In the genomic region with DNA sequence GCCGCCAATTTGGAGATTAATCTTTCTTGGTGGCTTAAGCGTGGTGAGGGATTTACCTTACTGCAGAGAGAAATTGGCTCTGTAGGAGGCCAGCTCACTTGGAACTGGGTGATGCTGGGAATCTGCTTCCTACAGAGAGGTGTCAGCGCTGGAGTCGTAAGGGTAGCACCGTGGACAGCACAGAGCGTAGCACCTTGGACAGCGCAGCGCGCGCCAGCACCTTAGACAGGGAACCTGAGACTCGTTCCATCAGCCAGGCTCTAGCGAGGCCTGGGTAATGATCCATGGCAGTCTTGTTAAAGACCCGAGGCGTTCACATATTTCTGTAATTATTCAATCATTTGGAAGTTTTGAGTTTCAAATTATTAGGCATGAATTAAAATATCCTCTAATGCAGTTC, we compare ENCODE assay signal across 9 mouse cellular contexts.
DNase-seq lines count a peak whose midpoint lies in the region; ATAC-seq lines count a peak whose summit lies in the region.
"Had no signal": no experiment of that assay in that cellular context is flagged by ENCODE, and none has a peak within 500 bp of the region (broad histone marks: within the 10 kb centered on the region; RNA-seq: fewer than 3 reads in every experiment).

No protein-coding gene starts in this region.

- peak; percentile 42 for DNase-seq in midbrain, embryonic 14.5 days
- peak; percentile 75 for DNase-seq in embryo, embryonic 11.5 days (ENCODE audit: low read depth, low spot score)
- DNase-seq in kidney, postnatal 36 days = peak; percentile 18 to 70
- no peak for DNase-seq in frontal cortex, postnatal 36 days (ENCODE audit: low spot score in 2 of 2)
- DNase-seq in left cerebral cortex, postnatal 14 days (ENCODE audit: low spot score in 2 of 2) = no peak
- DNase-seq in left cerebral cortex, postnatal 4 days = no peak
- DNase-seq: spleen, adult 18-20 months had no signal

- H3K27ac ChIP-seq in midbrain, embryonic 14.5 days (replicated peaks; ENCODE audit: low read depth, low read length) = no peak overlapping the region
- no peak overlapping the region for H3K27ac ChIP-seq in midbrain, embryonic 13.5 days
- no peak overlapping the region for H3K27ac ChIP-seq in stomach, embryonic 16.5 days (ENCODE audit: low read length)

- H3K9ac ChIP-seq in midbrain, embryonic 14.5 days (replicated peaks; ENCODE audit: low read length) = no peak overlapping the region
- no peak overlapping the region for H3K9ac ChIP-seq in midbrain, embryonic 13.5 days (replicated peaks)
- no peak overlapping the region for H3K9ac ChIP-seq in stomach, embryonic 16.5 days (ENCODE audit: low read length)

- no peak overlapping the region for H3K4me3 ChIP-seq in midbrain, embryonic 14.5 days (replicated peaks; ENCODE audit: low read depth, low read length)
- H3K4me3 ChIP-seq in midbrain, embryonic 13.5 days (replicated peaks) = no peak overlapping the region
- H3K4me3 ChIP-seq in stomach, embryonic 16.5 days (replicated peaks; ENCODE audit: low read length) = no peak overlapping the region

- no peaks in the 10 kb centered on the region for H3K27me3 ChIP-seq in midbrain, embryonic 14.5 days (ENCODE audit: control insufficient read depth, insufficient read depth, low read length)
- H3K27me3 ChIP-seq in midbrain, embryonic 13.5 days = no peaks in the 10 kb centered on the region
- no peaks in the 10 kb centered on the region for H3K27me3 ChIP-seq in stomach, embryonic 16.5 days (ENCODE audit: control insufficient read depth, insufficient read depth, low read length)

- 11% methylated on average over 14 of the region's 14 CpGs for WGBS in midbrain, embryonic 14.5 days
- WGBS in midbrain, embryonic 13.5 days = 10% methylated on average over 14 of the region's 14 CpGs
- 4% methylated on average over 14 of the region's 14 CpGs for WGBS in stomach, embryonic 16.5 days

- intact Hi-C loops in left cerebral cortex, postnatal 14 days (cut with DNase I) = no loop called here
- intact Hi-C loops in left cerebral cortex, postnatal 4 days (cut with DNase I) = no loop called here

- H3K9me3 ChIP-seq in midbrain, embryonic 14.5 days (ENCODE audit: control insufficient read depth, low read length) = no peaks in the 10 kb centered on the region
- no peaks in the 10 kb centered on the region for H3K9me3 ChIP-seq in midbrain, embryonic 13.5 days
- no peaks in the 10 kb centered on the region for H3K9me3 ChIP-seq in stomach, embryonic 16.5 days (replicated peaks; ENCODE audit: control insufficient read depth, low read length)

- H3K36me3 ChIP-seq in midbrain, embryonic 14.5 days (ENCODE audit: control insufficient read depth, insufficient read depth, low read length) = no peaks in the 10 kb centered on the region
- no peaks in the 10 kb centered on the region for H3K36me3 ChIP-seq in midbrain, embryonic 13.5 days
- H3K36me3 ChIP-seq in stomach, embryonic 16.5 days (ENCODE audit: control insufficient read depth, insufficient read depth, low read length) = no peaks in the 10 kb centered on the region

- 0 out of 2 replicates have a peak, but pooled peaks cover 3% of the 10 kb centered on the region for H3K4me1 ChIP-seq in midbrain, embryonic 14.5 days (ENCODE audit: control insufficient read depth, insufficient read depth, low read length)
- 0 out of 2 replicates have a peak, but pooled peaks cover 2% of the 10 kb centered on the region for H3K4me1 ChIP-seq in midbrain, embryonic 13.5 days (replicated peaks)
- no peaks in the 10 kb centered on the region for H3K4me1 ChIP-seq in stomach, embryonic 16.5 days (ENCODE audit: control insufficient read depth, insufficient read depth, low read length)

- ATAC-seq in midbrain, embryonic 14.5 days (ENCODE audit: low FRiP score, low TSS enrichment) = no peak
- ATAC-seq in midbrain, embryonic 13.5 days = no peak
- ATAC-seq in stomach, embryonic 16.5 days (ENCODE audit: insufficient read depth, low FRiP score) = peak; percentile 60; the same call in 1 of the 2 replicates

- no peak overlapping the region for H3K4me2 ChIP-seq in midbrain, embryonic 14.5 days (ENCODE audit: low read length)
- no peak overlapping the region for H3K4me2 ChIP-seq in midbrain, embryonic 13.5 days (replicated peaks)
- no peak overlapping the region for H3K4me2 ChIP-seq in stomach, embryonic 16.5 days (ENCODE audit: low read depth, low read length)

Comparison
In these comparisons a context has a peak if more than half of its experiments do, and no peak if none do; other contexts are left out.
1. DNase-seq: peak in midbrain, embryonic 14.5 days (single experiment), embryo, embryonic 11.5 days (single experiment) and kidney, postnatal 36 days (2 of 2); none in frontal cortex, postnatal 36 days (0 of 2), left cerebral cortex, postnatal 14 days (0 of 2) and left cerebral cortex, postnatal 4 days (single experiment).